Mouse (Mus musculus) gastrocnemius, postnatal 10 days (tissue): ENCODE measurements around the gene Trappc2. TPM values are rescaled to one million over a fixed set of nuclear protein-coding genes. Genes with fewer than 3 reads are reported as not detected.

Experiments
- DNase-seq: peaks from one replicate; pipeline ENCODE4 v3.0.0; 2021; ENCODE audit warnings: mixed read lengths
- long read RNA-seq, 2 experiments: library from polyadenylated mRNA; stranded (forward); transcript quantifications; one replicate each; pipeline ENCODE4 v2.0.0; 2021
- total RNA-seq, 2 experiments: library from RNA; stranded (reverse); gene quantifications; 2 replicates each; pipeline ENCODE4 v1.2.3; 2021

Gene Trappc2
- 10 to 100 TPM; 19.3 to 20.6 TPM for total RNA-seq
- long read RNA-seq, experiment 1, transcript Trappc2-203 (5 exons, 1,613 nt), result major isoform, 32 of 33 reads
- long read RNA-seq, experiment 1, partial matches to known transcripts, result 0 of 33 reads
- long read RNA-seq, experiment 1, other reads (novel, unspliced or antisense), result 1 of 33 reads
- long read RNA-seq, experiment 2, transcript Trappc2-203 (5 exons, 1,613 nt), result major isoform, 19 of 21 reads
- long read RNA-seq, experiment 2, partial matches to known transcripts, result 0 of 21 reads
- long read RNA-seq, experiment 2, other reads (novel, unspliced or antisense), result 1 of 21 reads

- no peak for DNase-seq
These were observed at the start of gene Trappc2 for GRCm38 (mm10) chrX:166440036-166440615. Gene Trappc2, plus strand, starts transcription at chrX:166440574.

GRCm38 (mm10) chrX:166393753-166394152 lies 46.6 kb upstream of the Trappc2 start:
- DNase-seq, result no peak

GRCm38 (mm10) chrX:166407865-166408264 lies 32.5 kb upstream of the Trappc2 start:
- no peak for DNase-seq

DNA sequence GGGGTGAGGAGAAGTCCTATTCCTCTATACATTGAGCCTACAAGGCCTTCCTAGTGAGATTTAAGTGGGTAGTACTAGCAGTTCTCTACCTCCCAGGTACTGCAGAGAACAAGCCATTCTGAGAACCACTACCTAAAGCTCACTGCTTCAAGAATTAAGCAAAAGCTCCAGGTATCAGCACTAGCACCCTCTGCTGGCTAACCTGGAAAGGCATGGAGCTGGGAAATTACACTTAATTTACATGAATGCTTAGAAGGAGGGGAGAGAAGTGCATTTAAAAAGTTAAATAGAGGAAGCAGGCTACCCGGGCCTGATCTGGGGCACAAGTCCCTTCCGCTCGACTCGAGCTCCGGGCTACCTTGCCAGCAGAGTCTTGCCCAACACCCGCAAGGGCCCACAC lies 24.2 kb upstream of the Trappc2 start:
- peak; percentile 8 for DNase-seq

DNA sequence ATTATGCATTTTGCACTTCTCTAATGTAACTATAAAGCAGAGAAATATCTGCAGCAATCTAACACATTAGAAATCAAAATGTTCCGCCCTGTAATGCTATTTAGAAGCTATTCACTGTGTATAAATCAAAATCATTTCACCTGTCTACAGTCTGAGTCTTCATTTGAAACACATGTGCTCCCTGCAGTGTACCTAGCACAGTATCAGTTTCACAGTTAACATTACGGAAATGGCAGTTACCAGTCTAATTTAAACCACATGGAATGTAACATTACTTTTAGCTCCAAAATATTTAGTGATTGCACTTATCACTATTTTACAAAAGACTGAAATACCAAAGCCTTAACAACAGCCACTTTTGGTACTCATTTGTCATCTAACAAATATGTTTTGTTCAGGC lies 5.6 kb upstream of the Trappc2 start:
- no peak for DNase-seq

GRCm38 (mm10) chrX:166440616-166441063 lies 266 bp downstream of the Trappc2 start, which contains the start of gene Ofd1:
Gene Ofd1, minus strand, starts transcription at chrX:166440704.
- peak; percentile 86 for DNase-seq

DNA sequence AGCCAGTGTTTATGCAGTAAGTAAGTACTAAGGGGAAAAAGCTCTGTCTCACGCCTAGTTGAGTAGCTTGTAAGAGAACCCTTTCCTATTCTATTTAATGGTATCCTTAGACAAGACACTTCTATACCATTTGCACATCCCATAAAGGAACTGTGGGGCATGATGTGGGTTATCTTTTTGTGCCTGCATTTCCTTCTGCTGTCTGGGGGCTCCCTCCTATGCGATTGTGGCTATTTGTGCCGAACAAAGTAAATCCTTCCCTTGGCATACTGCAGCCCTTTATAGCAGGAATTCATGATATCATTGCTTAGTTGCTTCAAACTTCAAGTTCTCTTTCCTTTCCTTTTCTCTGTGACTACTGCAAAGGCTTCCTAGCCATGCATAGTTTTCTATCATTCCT lies 4.2 kb downstream of the Trappc2 start:
- no peak for DNase-seq

GRCm38 (mm10) chrX:166453532-166453931 lies 13.2 kb downstream of the Trappc2 start:
- no peak for DNase-seq

- no peak for DNase-seq
These were observed 14.0 kb downstream of the Trappc2 start for GRCm38 (mm10) chrX:166454331-166454730.

- no peak for DNase-seq
These were observed 15.2 kb downstream of the Trappc2 start for GRCm38 (mm10) chrX:166455525-166455924.

- DNase-seq, result no peak
These were observed 27.9 kb downstream of the Trappc2 start for GRCm38 (mm10) chrX:166468321-166468720.

- DNase-seq, result no peak
These were observed 32.2 kb downstream of the Trappc2 start for GRCm38 (mm10) chrX:166472612-166473011.

DNA sequence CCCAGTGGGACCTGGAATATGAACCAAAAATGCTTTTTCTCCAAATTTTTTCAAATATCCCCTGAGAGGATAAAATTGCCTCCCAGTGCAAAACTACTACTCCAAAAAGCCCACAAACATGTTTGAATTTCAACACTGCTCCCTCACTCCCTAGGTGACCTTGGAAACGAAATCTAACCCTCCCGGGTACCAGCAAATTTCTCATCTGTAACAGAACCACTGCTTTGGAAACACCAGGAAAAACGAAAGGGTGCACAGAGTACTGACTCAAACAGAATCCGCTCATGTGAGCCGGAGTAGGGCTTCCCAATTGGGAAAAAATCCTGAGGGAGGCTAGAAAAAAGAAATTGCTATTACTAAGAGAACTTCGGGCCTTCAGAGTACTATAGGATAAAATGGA lies 37.0 kb downstream of the Trappc2 start:
- no peak for DNase-seq

GRCm38 (mm10) chrX:166478631-166479364 lies 38.4 kb downstream of the Trappc2 start:
- DNase-seq, result no peak

- DNase-seq, result peak; percentile 90
These were observed 39.1 kb downstream of the Trappc2 start, which contains the start of gene Rab9 for GRCm38 (mm10) chrX:166479365-166479983. Gene Rab9, minus strand, starts transcription at chrX:166479867.

DNA sequence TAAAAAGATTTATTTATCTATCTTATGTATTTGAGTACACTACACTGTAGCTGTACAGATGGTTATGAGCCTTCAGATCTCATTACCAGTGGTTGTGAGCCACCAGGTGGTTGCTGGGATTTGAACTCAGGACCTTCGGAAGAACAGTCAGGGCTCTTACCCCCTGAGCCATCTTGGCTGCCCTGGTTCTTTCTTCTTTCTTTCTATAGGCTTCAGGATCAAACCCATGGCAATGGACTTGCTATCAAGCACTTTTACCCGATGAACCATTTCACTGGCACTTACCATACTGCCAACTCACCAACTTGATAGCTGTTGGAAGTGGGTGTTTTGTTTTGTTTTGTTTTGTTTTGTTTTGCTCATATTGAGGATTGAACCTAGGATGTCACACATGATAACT lies 54.7 kb downstream of the Trappc2 start:
- DNase-seq, result no peak

GRCm38 (mm10) chrX:166497771-166498170 lies 57.4 kb downstream of the Trappc2 start:
- no peak for DNase-seq

DNA sequence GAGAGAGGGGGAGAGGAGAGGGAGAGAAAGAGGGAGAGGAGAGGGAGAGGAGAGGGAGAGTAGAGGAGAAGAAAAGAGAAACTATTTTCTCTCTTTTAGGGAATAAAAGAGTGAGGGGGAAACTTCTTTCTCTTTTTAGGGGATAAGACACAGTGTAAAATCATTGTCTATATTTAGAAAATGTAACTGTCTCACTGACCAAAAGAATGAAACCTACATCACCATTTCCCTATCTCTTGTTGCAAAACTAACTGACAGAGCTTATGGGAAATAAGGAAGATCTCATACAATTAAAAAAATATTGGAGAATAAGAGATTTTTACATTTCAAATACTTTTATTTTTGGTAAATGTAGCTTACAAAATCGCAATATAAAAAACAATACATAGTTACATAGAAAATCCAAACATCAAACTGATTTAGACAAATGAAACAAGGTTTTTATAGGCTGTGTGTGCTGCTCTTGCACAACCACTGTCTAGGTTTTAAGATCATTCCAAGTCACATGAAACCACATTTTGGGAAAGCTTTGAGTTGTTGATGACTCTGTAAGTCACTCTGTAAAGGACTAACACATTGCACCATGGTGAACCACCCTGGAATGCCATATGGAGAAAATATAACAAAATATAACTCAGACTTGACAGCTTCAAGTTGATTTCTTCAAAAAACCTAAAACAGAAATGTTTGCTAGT lies 59.3 kb downstream of the Trappc2 start:
- no peak for DNase-seq
